Mouse (Mus musculus) brain, embryonic 18.5 days (tissue): ENCODE results near the gene Arsb.

Experiments
- DNase-seq: peaks from one replicate; pipeline ENCODE4 v3.0.0-alpha.2; 2012; ENCODE audit warnings: low read depth, low spot score

Arsb gene

DNA sequence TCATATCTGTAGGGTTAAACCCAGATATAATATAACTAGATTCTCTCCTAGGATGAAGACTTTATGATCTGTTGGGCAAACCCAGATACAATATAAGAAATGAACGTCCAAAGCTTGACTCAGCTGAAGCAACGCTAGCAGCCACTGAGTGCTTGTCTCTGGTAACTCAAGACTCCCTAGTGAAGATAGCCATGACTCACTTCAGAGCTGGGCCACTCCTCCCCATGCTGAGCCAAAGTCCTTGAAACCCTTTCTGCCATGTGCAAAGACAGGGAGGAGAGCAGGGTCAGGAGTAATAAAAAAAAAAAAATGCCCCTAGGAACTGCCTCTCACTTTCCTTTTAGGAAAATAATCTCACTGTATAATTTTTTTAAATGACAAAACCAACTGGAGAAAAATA lies 68.7 kb downstream of the Arsb start:
- no peak for DNase-seq

DNA sequence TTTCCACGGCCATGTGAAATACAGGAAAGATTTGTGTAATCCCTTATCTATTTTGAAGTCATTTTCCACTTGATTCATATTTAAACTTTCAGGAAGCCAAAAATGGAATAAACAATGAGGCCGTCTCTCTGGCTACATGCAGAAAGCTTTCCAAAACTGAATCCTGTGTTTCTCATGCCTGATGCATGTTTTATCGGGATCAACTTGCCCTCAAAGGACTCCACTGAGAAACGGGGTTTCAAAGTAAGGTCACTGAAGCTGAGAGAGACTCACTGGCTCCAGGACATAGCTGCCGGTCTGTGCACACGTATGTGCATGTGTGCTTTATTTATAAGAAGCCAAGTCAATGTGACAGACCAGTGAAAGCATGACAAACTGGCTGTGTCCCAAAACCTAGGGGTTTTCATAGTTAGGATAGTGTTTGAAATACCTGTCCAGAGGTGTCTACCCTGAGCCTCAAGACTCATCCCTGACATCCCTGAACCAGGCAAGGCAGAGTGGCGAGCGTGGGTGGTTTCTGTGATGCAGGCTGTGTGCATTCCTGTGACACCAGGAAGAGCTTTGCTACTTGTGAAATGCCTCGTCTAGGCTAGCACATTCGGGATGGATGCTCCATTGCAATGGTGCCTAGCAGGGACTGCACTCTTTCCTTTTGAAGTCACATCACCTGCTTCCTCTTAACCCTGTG lies 75.5 kb downstream of the Arsb start:
- DNase-seq = no peak

DNA sequence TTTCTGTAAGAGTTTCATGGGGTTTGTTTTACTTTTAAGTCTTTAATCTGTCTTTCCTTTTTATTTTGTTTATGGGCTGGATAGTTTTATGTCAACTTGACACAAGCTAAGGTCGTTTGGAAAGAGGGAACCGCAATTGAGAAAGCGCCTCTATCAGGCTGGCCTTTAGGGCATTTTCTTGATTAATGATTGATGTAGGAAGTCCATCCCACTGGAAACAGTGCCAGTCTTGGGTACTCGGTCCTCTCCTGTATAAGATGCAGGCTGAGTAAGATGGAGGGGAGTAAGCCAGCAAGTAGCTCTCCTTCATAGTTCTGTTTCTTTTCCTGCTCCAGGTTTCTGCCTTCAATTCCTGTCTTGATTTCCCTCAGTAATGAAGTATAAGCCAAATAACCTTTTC lies 76.2 kb downstream of the Arsb start:
- no peak for DNase-seq

DNA sequence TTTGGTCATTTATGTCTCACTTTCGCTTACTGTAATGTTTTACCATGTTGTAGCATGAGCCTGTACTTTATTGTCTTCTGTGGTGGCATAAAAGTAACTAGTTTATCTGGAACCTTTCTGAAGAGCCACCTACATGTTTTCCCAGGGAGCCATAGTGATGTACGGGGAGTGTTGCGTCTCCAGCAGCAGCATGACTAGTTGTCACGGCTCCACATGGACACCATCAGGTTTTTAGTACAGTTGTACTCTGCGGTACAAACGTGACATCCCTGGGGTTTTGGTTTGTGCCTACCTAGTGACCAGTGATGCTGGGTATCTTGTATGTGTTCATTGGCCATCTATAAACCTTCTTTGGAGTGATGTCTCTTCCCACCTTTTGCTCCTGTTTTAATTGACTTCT lies 77.2 kb downstream of the Arsb start:
- no peak for DNase-seq

DNA sequence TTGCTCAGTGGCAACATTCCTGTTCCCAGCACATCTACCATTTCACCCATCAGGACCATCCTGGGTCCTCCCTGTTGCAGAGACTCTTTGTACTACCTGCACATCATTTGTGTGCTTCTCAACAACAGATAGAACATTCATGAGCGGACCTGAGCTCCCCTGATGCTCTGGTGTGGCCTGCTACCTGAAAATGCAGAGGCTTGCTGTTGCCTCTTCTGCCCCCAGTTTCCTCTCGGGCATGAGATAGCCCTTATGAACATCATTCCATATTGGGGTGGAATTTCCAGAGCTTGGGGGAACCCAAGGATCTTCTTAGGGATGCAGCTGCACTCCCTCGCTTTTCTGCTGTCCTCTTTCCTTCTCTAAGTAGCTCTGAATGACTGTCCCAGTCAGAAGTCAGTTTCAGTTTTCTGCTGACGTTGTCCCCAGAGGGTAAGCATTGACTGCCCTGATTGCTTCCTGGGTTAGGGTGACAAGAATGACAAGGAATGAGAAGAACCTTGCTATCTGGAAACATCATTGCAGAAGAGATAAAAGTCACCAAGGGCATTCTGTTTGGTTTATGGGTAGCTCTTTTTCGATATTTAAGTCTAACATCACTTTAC lies 78.4 kb downstream of the Arsb start:
- DNase-seq = no peak

DNA sequence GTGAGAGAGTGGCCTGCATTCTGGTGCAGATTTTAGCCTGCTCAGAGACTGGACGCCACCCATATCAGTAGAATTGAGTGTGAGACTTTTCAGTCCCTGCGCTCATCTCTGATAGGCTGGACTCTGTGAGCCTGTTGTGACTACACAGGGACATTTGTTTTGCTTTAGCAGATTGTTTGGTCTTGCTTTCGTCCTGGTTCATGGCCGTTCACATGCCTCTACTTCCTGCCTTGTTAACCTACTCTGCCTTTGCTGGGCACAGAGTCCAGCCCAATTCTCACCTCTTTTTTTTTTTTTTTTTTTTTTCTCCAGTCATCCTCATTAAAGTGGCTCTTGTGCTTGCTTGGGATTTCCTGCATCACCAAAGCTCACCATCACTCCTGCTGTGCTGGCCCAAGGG lies 79.2 kb downstream of the Arsb start:
- DNase-seq = no peak

DNA sequence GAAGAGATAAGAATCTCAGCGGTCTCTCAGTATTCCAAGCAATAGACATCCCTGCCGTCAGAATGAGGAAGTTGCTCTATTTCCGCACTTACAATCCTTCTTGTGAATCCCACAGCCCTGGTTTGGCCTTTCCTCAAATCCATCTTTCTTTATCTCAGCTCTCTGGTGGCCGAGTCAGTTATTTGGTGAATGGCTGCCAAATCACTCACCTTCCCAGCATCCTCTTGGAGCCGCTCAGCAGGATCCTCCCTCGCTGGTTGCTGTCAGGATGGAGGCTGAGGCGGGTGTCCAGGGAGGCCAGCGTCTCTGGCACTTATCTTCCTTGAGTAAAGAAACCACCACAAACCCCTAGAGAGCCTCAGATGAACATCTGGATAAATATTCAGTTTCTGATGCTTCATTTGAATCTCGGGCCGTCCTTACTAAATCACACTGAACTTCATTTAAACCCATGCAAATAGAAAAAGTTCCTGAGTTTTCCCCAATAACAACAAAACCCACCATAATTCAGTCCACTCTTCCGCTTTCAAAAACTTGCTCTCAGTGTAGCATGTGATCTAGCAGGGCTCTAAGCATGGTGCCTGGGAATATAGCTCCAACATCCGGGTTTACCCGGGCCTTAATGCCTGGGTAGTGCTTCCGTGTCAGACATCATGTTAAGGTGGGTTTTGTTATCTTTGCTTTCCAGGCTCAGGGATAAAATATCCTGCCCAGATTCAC lies 81.1 kb downstream of the Arsb start:
- no peak for DNase-seq

DNA sequence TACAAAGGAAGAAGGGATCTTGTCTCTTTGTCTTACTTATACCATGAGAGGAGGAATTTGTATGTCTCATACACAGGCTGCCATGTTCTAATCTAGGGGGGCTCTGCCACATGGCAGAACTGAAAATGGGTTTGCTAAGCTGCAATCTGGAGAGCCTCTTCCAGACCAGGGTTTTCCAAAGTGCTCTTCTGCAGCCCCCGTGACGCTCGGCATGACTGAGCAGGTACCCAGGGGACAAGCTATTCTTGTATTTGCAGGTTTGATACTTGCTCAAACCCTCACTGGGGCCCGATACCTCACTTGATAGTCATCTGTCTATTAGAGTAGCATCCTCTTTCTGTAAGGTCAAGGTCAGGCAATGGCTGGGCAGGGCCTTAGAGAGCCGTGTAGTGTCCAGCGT lies 82.3 kb downstream of the Arsb start:
- no peak for DNase-seq

DNA sequence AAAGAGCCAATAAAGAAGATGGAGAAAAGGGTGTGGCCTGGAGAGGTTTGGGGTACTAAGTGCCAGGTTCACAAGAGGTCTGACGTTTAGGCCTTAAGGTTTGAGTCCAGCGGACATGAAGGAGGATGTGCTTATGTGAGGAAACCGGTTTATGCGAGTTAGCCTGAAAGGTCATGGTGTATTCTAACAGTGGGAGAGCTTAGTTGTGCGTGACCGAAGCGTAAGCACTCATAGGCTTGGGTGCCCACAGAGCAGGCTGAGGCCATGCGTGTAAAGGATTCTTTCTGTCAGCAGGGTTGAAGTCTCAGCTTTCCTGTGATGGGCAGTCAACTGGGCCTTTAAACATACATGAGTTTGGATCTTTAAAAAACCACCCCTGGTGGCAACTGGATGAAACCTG lies 82.9 kb downstream of the Arsb start:
- DNase-seq = no peak

DNA sequence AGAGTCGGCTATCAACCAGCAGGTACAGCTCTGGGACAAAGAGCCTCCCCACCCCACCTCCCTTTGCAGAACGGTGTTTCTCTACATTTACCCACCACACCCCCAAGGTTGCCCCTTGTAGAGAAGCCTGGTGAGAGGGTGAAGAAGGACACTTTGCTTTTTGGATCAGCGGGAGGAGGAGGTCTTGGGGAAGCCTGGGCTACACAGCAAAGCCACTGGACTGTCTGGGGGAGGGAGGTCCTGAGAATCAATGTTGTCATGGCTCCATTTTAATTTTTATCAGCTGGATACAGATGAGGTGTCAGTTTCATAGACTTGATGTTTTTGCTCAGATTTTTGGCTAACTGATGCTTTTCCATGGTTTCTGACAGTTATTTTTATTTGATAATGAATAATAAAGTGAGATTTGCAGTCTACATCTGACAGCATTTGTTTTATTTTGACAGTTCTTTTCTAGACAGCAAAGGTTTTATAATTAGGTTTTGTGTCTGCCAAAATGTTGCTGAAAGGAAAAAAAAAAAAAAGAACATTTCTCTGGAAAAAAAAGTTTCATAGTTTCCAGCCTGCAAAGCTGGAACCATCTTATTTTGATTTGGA lies 83.6 kb downstream of the Arsb start:
- no peak for DNase-seq

DNA sequence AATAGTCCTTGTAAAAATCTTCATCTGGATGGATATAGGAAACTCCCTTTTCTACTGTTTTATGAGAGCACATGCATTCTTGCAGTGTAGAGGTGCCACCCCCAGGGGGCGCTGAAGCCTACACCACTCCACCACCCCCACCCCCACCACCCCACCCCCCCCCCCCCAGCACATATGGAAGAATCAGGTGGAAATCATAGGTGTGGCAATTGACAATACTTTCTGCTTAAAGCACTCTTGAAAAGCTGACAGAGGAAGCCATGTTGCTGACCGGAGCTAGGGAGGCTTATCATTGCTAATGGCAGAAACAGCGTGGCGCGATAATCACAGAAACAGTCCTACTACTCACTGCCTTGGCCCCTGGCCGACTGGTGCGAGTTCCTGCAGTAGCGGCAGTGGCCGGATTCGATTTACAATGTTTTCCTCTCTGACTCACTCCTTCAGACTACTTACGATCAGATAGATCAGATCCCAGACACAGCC lies 84.3 kb downstream of the Arsb start:
- DNase-seq = no peak

DNA sequence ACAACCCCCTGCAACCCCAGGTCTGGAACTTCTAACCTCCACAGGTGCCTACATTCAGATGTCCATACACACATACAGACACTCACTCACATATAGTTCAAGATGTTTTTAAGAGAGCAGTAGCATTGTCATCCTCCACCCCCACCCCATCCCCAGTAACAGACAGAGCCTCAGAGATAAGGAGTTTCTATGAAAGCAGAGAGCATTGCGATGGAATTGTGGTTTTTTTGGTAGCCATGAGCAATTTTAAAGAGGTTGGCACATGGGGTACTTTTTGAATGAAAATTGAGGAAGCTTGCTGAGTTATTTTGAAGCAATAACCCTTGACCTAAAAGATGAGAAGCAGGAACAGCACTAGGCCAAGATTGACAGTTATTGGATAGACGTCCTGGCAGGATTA lies 89.8 kb downstream of the Arsb start:
- no peak for DNase-seq

DNA sequence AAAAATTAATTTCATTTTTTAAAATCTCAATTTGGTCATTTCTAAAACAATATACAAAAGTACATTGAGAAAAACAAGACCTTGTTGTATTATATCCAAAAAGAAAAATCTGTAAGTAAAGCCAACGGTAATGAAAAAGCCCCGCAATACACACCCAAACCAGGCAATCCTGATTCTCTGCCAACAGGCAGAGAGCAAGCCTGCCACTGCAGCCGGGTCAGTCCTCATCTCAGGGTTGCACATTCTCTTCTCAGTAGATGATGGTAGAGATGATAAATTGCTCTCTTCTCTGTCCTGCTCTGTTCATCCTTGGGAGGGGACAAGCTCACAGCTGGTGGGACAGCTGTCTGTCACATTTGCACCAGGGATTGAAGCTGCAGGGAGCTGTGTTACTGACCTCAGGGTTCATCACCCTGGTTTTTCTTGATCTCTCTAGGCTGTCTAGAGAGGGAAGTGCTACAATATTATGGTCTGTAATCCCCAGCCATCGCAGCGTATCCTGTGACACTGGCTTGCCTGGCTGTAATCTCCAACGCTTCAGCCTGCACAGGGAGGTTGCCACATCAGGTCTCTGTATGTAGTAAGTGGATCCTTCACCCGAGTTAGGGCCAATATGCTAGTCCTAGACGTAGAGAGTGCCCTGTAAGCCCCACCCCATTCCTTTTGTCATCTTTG lies 92.8 kb downstream of the Arsb start:
- DNase-seq = no peak

DNA sequence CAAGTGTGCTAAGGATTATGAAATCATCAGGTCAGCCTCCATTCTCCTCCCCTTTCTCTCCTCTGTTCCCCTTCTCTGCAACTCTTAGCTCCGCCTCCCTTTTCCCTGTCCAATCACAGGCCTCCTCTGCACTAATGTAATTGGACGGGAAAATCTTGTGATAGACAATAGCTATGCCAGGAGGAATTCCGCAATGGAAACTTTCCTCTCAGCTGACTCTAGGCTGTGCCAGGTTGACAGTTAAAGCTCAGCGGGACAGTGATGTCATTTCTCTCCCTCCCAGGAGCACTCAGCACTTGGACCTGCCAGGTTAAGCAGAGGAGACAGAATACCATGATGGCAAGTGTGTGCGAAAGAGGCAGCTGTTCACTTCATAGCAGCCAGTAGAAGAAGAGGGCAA lies 95.2 kb downstream of the Arsb start:
- DNase-seq = no peak

DNA sequence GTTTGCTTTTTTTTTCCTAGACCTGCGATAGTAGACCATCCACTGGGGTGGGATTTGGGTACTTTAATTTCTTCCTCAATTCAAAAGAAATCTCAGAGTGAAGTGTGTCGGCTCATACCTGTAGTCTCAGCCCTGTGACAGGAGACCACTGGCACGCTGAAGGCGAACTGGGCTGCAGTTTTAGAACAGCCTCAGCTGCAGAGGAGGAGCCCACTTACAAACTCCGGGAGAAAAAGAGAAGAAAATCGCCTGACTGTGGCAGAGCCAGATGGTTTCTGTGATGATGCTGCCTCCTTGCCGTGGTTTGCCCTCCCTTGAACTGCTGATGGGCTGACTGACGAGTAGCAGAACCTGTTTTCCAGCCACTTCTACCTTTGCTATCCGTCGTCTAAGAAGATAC lies 100.3 kb downstream of the Arsb start:
- DNase-seq = no peak

DNA sequence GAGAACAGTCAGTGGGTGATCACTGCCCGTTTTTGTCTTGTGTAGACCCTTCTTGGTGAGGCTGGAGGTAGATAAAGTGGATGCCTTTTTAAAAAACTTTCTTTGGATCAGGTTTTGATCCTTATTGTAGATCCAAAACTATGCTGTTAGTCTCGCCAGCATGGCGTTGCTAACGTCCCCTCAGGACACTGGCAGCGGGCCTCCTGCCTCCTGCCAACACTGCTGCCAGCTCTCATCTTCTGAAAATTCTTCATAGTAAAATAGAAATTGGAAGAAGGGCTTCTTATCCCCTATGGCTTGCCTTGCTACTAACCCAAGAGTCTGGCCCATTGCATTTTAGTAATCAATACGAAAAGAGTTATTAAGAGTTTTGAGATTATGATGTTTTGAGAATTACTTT lies 101.2 kb downstream of the Arsb start:
- DNase-seq = no peak

DNA sequence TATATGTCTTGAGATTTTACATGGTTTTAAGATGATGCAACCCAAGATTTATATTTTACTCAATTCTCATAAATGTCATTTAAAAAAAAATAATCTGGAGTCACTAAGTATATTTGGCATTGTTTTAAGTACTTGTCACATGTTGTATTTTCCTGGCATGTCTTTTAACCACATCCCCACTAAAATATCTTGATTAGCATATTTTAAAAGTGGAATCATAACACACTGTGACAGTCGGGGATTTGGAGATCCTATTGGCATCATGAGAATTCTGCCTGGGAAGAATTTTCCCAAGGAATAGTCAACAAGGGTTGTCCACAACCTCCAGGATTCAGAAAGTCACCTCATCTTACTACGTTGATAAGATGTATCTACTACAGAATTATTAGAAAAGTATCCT lies 106.5 kb downstream of the Arsb start:
- DNase-seq = no peak

DNA sequence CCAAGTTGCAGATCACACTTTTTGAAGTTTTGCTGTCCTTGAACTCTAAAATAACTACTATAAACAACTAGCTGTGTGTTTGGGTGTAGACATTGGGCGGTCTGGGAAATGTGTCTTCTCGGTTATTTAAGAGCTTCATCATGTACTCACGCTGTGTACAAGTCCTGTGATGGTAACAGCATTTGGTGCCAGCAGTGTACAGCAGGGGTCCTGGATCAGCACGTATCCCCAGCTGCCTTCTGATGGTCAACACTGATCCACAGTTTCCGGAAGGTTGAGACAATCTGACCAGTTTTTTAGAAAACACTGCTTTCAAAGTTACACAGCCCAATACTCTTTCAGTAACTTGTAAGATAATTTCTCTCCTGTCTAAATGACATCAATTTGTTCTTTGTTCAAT lies 108.0 kb downstream of the Arsb start:
- no peak for DNase-seq

DNA sequence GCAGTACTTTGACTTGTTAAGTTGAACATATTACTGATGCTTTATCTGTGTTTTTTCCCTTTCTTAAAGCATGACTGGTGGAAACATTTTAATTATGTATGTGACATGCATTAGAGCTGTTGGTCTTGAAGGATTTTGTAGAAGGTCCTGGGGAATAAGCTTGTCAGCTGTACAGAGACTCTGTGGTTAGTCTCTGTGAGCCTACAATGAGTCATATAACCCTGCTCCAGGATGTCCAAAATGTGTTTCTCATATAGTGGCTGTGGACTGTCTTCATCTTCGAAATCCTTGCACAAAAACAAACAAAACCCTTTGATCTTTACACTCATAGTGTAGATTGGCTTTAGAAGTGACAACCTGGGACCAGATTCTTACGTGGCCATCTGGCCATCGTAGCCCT lies 110.7 kb downstream of the Arsb start:
- DNase-seq = no peak

DNA sequence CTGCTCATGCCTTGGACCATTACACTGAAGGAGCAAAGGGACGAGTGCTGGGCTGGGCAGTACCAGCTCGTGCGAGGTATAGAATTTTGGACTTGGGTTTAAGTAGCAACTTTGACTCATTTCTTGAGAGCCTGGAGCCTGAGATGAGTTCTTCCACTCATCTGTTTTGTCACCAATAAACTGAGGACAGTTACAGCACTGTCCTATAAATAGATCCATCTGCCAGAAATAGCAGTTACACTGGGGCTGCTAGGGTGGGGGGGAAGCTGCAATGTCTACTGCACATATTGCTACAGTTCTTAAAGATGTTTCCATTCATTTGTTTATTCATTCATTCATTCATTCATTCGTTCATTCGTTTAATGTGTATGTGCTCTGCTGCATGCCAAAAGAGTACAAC lies 115.6 kb downstream of the Arsb start:
- DNase-seq = no peak

DNA sequence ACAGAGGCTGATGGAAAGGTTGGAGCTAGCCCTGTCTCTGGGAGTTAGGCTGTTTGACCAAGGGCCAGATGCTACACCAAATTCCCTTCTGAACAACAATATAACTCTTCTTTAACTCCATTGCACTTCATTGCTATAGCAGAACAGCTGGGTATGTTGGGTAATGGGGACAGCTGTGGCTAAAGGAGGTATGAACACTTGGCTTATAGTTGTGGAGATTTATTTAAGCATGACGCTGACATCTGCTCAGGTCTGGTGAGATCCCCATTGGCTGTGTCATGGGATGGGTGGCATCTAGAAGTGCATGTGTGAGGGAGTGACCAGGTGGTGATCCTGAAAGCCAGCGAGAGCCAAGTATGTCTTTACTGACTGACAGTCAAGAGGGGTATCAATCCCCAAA lies 116.8 kb downstream of the Arsb start:
- no peak for DNase-seq

DNA sequence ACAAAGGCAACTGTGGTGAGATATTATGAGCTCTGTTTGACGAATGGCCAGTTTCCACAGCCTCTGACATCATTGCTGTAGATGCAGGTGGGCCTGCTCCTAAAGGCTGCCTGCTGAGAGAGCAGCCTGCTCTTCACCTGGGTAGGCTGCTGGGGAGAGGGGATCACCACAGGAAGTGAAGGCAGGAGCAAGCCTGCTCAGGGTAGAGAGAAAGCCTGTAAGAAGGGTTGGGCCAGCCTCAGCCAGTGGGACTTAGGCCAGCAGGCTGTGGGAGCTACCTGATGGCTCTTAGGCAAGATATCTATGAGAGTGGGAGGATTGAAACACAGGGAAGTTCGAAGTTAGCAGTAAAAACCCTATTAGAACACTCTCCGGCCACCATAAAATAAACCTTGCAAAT lies 117.5 kb downstream of the Arsb start:
- no peak for DNase-seq
